Mouse (Mus musculus) neural tube, postnatal 0 days (tissue): ENCODE data around the gene Olfr786. TPM values are rescaled to one million over a fixed set of nuclear protein-coding genes. Genes with fewer than 3 reads are reported as not detected.

Experiments
- polyA plus RNA-seq: library from polyadenylated mRNA; unstranded; fragments of >200 nt; fragmentation: Nextera tagmentation; extraction: Ambion mirVana; gene quantifications from 2 replicates; pipeline ENCODE4 v1.2.1, GENCODE M21; 2015

The Olfr786 gene
- polyA plus RNA-seq = not detected in 2 replicates

GRCm38 (mm10) chr10:129427006-129427405 is at the start of gene Olfr786:
Gene Olfr786, plus strand, starts transcription at chr10:129427306.

GRCm38 (mm10) chr10:129383783-129384182 is 43.3 kb upstream of the Olfr786 start, which contains the start of gene Olfr784:
Gene Olfr784, plus strand, starts transcription at chr10:129384083.

GRCm38 (mm10) chr10:129405126-129405525 is 22.0 kb upstream of the Olfr786 start, which contains the start of gene Olfr785:
Gene Olfr785, plus strand, starts transcription at chr10:129405426.

GRCm38 (mm10) chr10:129461562-129461961 is 34.5 kb downstream of the Olfr786 start, which contains the start of gene Olfr787:
Gene Olfr787, plus strand, starts transcription at chr10:129461862.

GRCm38 (mm10) chr10:129470698-129471097 is 43.6 kb downstream of the Olfr786 start, which contains the start of gene Olfr788:
Gene Olfr788, plus strand, starts transcription at chr10:129470998.

GRCm38 (mm10) chr10:129484452-129484851 is 57.3 kb downstream of the Olfr786 start, which contains the start of gene Olfr789:
Gene Olfr789, plus strand, starts transcription at chr10:129484752.

Other genes starting within 250 kb of the Olfr786 start
- not detected in 2 replicates for gene Olfr772, start 249.4 kb upstream of the Olfr786 start, polyA plus RNA-seq
- not detected in 2 replicates for gene Olfr773, start 239.9 kb upstream of the Olfr786 start, polyA plus RNA-seq
- gene Olfr774, start 191.1 kb upstream of the Olfr786 start, polyA plus RNA-seq = not detected in 2 replicates
- gene Olfr775, start 178.9 kb upstream of the Olfr786 start, polyA plus RNA-seq = not detected in 2 replicates
- not detected in 2 replicates for gene Olfr776, start 168.2 kb upstream of the Olfr786 start, polyA plus RNA-seq
- not detected in 2 replicates for gene Olfr777, start 155.8 kb upstream of the Olfr786 start, polyA plus RNA-seq
- not detected in 2 replicates for gene Olfr780, start 109.2 kb upstream of the Olfr786 start, polyA plus RNA-seq
- not detected in 2 replicates for gene Olfr781, start 98.5 kb upstream of the Olfr786 start, polyA plus RNA-seq
- not detected in 2 replicates for gene Olfr782, start 78.5 kb upstream of the Olfr786 start, polyA plus RNA-seq
- gene Olfr784, start 43.2 kb upstream of the Olfr786 start, polyA plus RNA-seq = 0.10 and 0.14 TPM in 2 replicates
- gene Olfr785, start 21.9 kb upstream of the Olfr786 start, polyA plus RNA-seq = not detected in 2 replicates
- gene Olfr787, start 34.6 kb downstream of the Olfr786 start, polyA plus RNA-seq = not detected in 2 replicates
- not detected in 2 replicates for gene Olfr788, start 43.7 kb downstream of the Olfr786 start, polyA plus RNA-seq
- not detected in 2 replicates for gene Olfr789, start 57.4 kb downstream of the Olfr786 start, polyA plus RNA-seq
- not detected in 2 replicates for gene Olfr790, start 71.2 kb downstream of the Olfr786 start, polyA plus RNA-seq
- not detected in 2 replicates for gene Olfr791, start 94.5 kb downstream of the Olfr786 start, polyA plus RNA-seq
- not detected in 2 replicates for gene Olfr792, start 111.9 kb downstream of the Olfr786 start, polyA plus RNA-seq
- gene Olfr794, start 140.3 kb downstream of the Olfr786 start, polyA plus RNA-seq = not detected in 2 replicates
- not detected in 2 replicates for gene Olfr796, start 185.3 kb downstream of the Olfr786 start, polyA plus RNA-seq
- gene Olfr798, start 200.6 kb downstream of the Olfr786 start, polyA plus RNA-seq = not detected in 2 replicates
- not detected in 2 replicates for gene Olfr799, start 210.2 kb downstream of the Olfr786 start, polyA plus RNA-seq
- gene Olfr800, start 230.4 kb downstream of the Olfr786 start, polyA plus RNA-seq = not detected in 2 replicates
- not detected in 2 replicates for gene Olfr801, start 246.6 kb downstream of the Olfr786 start, polyA plus RNA-seq